Mouse (Mus musculus) hindbrain, embryonic 11.5 days (tissue): ENCODE results near the gene Adtrp. TPM values are rescaled to one million over a fixed set of nuclear protein-coding genes. Genes with fewer than 3 reads are reported as not detected.

Experiments
- ATAC-seq: fragments of 200-750 bp; cut with Nextera tagmentation; 2 replicates; pipeline ENCODE4 v1.8.0; 2017; ENCODE audit warnings: mild to moderate bottlenecking, moderate TSS enrichment, moderate library complexity; ENCODE audit not compliant: low FRiP score
- DNase-seq: peaks from one replicate; pipeline ENCODE4 v3.0.0-alpha.2; 2015; ENCODE audit warnings: low spot score
- H3K27ac ChIP-seq: fragments of 300-500 bp; sonication (generic); 2 replicates; pipeline ENCODE4 v1.5.1; 2014; ENCODE audit warnings: mild to moderate bottlenecking, low read depth, low read length
- H3K27me3 ChIP-seq: fragments of 300-500 bp; sonication (generic); 2 replicates; pipeline ENCODE4 v1.6.1; 2014; ENCODE audit warnings: mild to moderate bottlenecking, low read length, moderate library complexity, mixed read lengths; ENCODE audit not compliant: control insufficient read depth, insufficient read depth
- H3K36me3 ChIP-seq: fragments of 300-500 bp; sonication (generic); 2 replicates; pipeline ENCODE4 v1.6.1; 2014; ENCODE audit warnings: mild to moderate bottlenecking, low read length, moderate library complexity, mixed read lengths; ENCODE audit not compliant: control insufficient read depth, insufficient read depth
- H3K4me1 ChIP-seq: fragments of 300-500 bp; sonication (generic); replicated peaks from 2 replicates; pipeline ENCODE4 v1.6.1; 2014; ENCODE audit warnings: low read length, mixed read lengths; ENCODE audit not compliant: control insufficient read depth, insufficient read depth
- H3K4me2 ChIP-seq: fragments of 300-500 bp; sonication (generic); replicated peaks from 2 replicates; pipeline ENCODE4 v1.6.1; 2014; ENCODE audit warnings: mild to moderate bottlenecking, low read depth, low read length
- H3K4me3 ChIP-seq: fragments of 300-500 bp; sonication (generic); 2 replicates; pipeline ENCODE4 v1.5.1; 2014; ENCODE audit warnings: low read depth, low read length
- H3K9ac ChIP-seq: fragments of 300-500 bp; sonication (generic); 2 replicates; pipeline ENCODE4 v1.6.1; 2014; ENCODE audit warnings: low read depth, low read length
- H3K9me3 ChIP-seq: fragments of 300-500 bp; sonication (generic); 2 replicates; pipeline ENCODE4 v1.6.1; 2016; ENCODE audit warnings: low read length; ENCODE audit not compliant: control insufficient read depth
- WGBS: fragments of 180-500 bp; shearing (Covaris S2); extraction: QIAGEN DNeasy Blood & Tissue Kit; methylation state at CpG from one replicate; pipeline ENCODE4 v1.1.7; 2014; 5-methylcytosine and 5-hydroxymethylcytosine counted together
- polyA plus RNA-seq: library from polyadenylated mRNA; unstranded; fragments of >200 nt; fragmentation: Nextera tagmentation; extraction: Ambion mirVana; gene quantifications from 2 replicates; pipeline ENCODE4 v1.2.1, GENCODE M21; 2014

The Adtrp gene
- polyA plus RNA-seq, result 0.32 TPM in 1 of 2 replicates, not detected in the other

GRCm38 (mm10) chr13:41847516-41848126, at the start of gene Adtrp:
Gene Adtrp, minus strand, starts transcription at chr13:41847684.
- Histone ChIP-seq H3K27ac (no peak within 1 kb of the TSS), H3K9me3 (no peaks in the 10 kb centered on the region), H3K9ac (no peak within 1 kb of the TSS), H3K36me3 (no peaks in the 10 kb centered on the region), H3K4me2 (no peak within 1 kb of the TSS), H3K4me1 (no peaks in the 10 kb centered on the region), H3K4me3 (no peak within 1 kb of the TSS), H3K27me3 (no peaks in the 10 kb centered on the region)
- no peak for ATAC-seq
- 88% methylated on average over 11 of the region's 11 CpGs for WGBS
- DNase-seq, result no peak

- WGBS, result 96% methylated on average over 12 of the region's 12 CpGs
- H3K4me3 ChIP-seq, result no peak overlapping the region
- H3K27me3 ChIP-seq, result no peaks in the 10 kb centered on the region
- DNase-seq (no peak), ATAC-seq (no peak)
- no peaks in the 10 kb centered on the region for H3K4me1 ChIP-seq
- H3K9ac ChIP-seq, result no peak overlapping the region
- no peak overlapping the region for H3K4me2 ChIP-seq
- H3K27ac ChIP-seq, result no peak overlapping the region
- no peaks in the 10 kb centered on the region for H3K36me3 ChIP-seq
- H3K9me3 ChIP-seq, result no peaks in the 10 kb centered on the region
Measured at GRCm38 (mm10) chr13:41892016-41892415, 44.5 kb upstream of the Adtrp start.

DNA sequence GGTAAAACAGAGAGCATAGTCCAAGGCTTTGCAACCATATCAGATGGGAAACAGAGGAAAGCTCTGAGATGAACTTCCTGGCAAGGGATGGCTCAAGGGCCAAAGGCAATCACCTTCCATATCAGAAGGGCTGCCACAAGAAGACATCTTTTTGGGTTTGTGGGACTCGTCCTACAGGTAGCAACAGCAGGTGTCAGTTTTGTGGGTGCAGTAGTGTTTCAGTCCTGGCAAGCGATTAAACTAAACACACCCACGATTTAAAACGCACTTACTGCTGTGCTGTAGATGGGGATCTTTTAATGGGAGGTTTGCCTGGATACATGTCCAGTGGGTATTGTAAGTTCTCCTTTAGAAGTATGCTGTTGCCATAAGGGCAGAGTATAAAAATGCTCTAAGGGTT, 43.1 kb upstream of the Adtrp start:
- Histone ChIP-seq H3K9me3 (no peaks in the 10 kb centered on the region), H3K27me3 (no peaks in the 10 kb centered on the region), H3K4me1 (no peaks in the 10 kb centered on the region), H3K36me3 (no peaks in the 10 kb centered on the region), H3K4me2 (no peak overlapping the region), H3K27ac (no peak overlapping the region), H3K4me3 (no peak overlapping the region), H3K9ac (no peak overlapping the region)
- DNase-seq (no peak), ATAC-seq (no peak)
- WGBS, result 93% methylated on average over 4 of the region's 4 CpGs

DNA sequence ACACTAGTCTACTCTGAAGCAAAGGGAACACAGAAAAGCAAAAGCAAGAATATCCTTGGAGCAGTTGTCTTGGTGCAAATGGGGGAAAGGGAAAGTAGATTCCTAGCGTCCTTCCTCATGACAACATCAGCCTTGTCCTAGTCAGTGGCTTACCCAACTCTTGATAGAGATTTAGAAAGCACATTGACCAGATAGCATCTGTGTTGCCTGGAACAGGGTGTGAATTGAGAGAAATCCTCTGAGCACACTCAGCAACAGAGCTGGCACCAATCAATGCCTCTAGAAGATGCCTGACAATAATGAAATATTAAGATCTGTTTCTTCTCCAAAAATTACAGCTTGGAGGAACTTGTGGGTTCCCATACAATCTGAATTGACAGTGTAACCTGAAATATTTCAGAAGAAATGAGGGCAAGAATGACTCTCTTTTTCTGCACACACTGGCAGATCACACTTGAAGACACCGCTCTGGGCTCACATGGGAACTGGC, 42.7 kb upstream of the Adtrp start:
- no peaks in the 10 kb centered on the region for H3K27me3 ChIP-seq
- no peak overlapping the region for H3K9ac ChIP-seq
- DNase-seq (no peak), ATAC-seq (no peak)
- no peak overlapping the region for H3K27ac ChIP-seq
- 88% methylated on average over 2 of the region's 2 CpGs for WGBS
- no peak overlapping the region for H3K4me2 ChIP-seq
- H3K36me3 ChIP-seq, result no peaks in the 10 kb centered on the region
- H3K4me3 ChIP-seq, result no peak overlapping the region
- H3K4me1 ChIP-seq, result no peaks in the 10 kb centered on the region
- no peaks in the 10 kb centered on the region for H3K9me3 ChIP-seq

GRCm38 (mm10) chr13:41888644-41889043, 41.2 kb upstream of the Adtrp start:
- 80% methylated on average over 2 of the region's 2 CpGs for WGBS
- Histone ChIP-seq H3K4me1 (no peaks in the 10 kb centered on the region), H3K4me2 (no peak overlapping the region), H3K9ac (no peak overlapping the region), H3K27ac (no peak overlapping the region), H3K9me3 (no peaks in the 10 kb centered on the region), H3K36me3 (no peaks in the 10 kb centered on the region), H3K27me3 (no peaks in the 10 kb centered on the region), H3K4me3 (no peak overlapping the region)
- no peak for DNase-seq
- no peak for ATAC-seq

DNA sequence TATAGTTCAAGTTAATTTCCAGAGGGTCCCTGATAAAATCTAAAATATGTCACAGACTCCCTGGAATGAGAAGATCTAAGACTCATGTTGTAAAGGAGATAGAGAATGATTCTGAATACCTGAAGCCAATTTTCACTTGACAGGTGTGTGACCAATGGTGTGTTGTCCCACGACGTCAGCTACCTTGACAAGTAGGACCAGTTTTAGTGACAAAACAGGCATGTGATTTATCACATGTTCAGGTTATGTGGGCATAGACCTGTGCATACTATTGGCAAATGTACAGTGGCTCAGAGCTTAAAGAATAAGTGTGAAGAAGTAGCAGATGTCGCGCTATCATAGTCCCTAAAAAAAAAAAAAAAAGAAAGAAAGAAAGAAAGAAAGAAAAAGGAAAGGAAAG, 38.6 kb upstream of the Adtrp start:
- Histone ChIP-seq H3K36me3 (no peaks in the 10 kb centered on the region), H3K27ac (no peak overlapping the region), H3K4me3 (no peak overlapping the region), H3K4me2 (no peak overlapping the region), H3K9ac (no peak overlapping the region), H3K9me3 (no peaks in the 10 kb centered on the region), H3K27me3 (no peaks in the 10 kb centered on the region), H3K4me1 (no peaks in the 10 kb centered on the region)
- no peak for ATAC-seq
- 91% methylated on average over 4 of the region's 4 CpGs for WGBS
- no peak for DNase-seq

- ATAC-seq, result no peak
- H3K36me3 ChIP-seq, result no peaks in the 10 kb centered on the region
- no peak overlapping the region for H3K27ac ChIP-seq
Measured at GRCm38 (mm10) chr13:41883665-41884291, 36.3 kb upstream of the Adtrp start.

DNA sequence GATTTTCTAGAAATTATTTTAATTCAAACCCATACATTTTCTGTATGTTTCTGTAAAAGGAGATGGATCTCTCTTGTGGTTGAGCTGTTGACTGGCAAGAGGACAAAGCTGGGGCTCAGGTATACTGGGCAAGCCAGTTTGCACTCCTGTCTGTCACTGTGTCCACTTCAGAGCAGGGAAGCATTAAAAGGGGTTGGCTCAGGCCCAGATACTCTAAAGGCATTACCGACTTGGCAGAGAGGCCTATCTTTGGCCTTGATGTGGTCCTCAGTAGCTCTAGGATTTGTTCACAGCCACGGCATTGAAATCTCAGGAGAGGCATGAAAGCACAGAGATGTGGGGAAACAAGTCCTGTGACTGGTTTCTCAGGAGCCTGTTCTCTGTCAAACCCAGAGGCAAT, 33.7 kb upstream of the Adtrp start:
- no peak for ATAC-seq
- H3K27me3 ChIP-seq, result no peaks in the 10 kb centered on the region
- no peaks in the 10 kb centered on the region for H3K36me3 ChIP-seq
- DNase-seq, result no peak
- H3K9me3 ChIP-seq, result no peaks in the 10 kb centered on the region
- H3K4me1 ChIP-seq, result no peaks in the 10 kb centered on the region
- WGBS, result 87% methylated on average over 2 of the region's 2 CpGs
- no peak overlapping the region for H3K4me2 ChIP-seq
- no peak overlapping the region for H3K4me3 ChIP-seq
- H3K9ac ChIP-seq, result no peak overlapping the region
- no peak overlapping the region for H3K27ac ChIP-seq

More at GRCm38 (mm10) chr13:41883665-41884291, 36.3 kb upstream of the Adtrp start:
- DNase-seq, result no peak
- Histone ChIP-seq H3K4me3 (no peak overlapping the region), H3K4me2 (no peak overlapping the region), H3K27me3 (no peaks in the 10 kb centered on the region), H3K9me3 (no peaks in the 10 kb centered on the region), H3K9ac (no peak overlapping the region), H3K4me1 (no peaks in the 10 kb centered on the region)
- WGBS, result 79% methylated on average over 4 of the region's 4 CpGs

- Histone ChIP-seq H3K36me3 (no peaks in the 10 kb centered on the region), H3K27ac (no peak overlapping the region), H3K27me3 (no peaks in the 10 kb centered on the region), H3K9me3 (no peaks in the 10 kb centered on the region), H3K9ac (no peak overlapping the region), H3K4me1 (no peaks in the 10 kb centered on the region), H3K4me3 (no peak overlapping the region), H3K4me2 (no peak overlapping the region)
- ATAC-seq, result no peak
- no peak for DNase-seq
Measured at GRCm38 (mm10) chr13:41880525-41880924, 33.0 kb upstream of the Adtrp start.
